Mouse (Mus musculus) intestine, postnatal 0 days (tissue): Measurements from ENCODE around the gene Arhgap8. TPM values are rescaled to one million over a fixed set of nuclear protein-coding genes. Genes with fewer than 3 reads are reported as not detected.

Experiments
- ATAC-seq: fragments of 200-750 bp; cut with Nextera tagmentation; 2 replicates; pipeline ENCODE4 v1.8.0; 2017; ENCODE audit warnings: mild to moderate bottlenecking, moderate TSS enrichment, moderate library complexity
- H3K27ac ChIP-seq: fragments of 300-500 bp; sonication (generic); 2 replicates; pipeline ENCODE4 v1.5.1; 2014; ENCODE audit warnings: mild to moderate bottlenecking, low read depth, low read length, moderate library complexity
- H3K27me3 ChIP-seq: fragments of 300-500 bp; sonication (generic); replicated peaks from 2 replicates; pipeline ENCODE4 v1.6.1; 2014; ENCODE audit warnings: low read length, mixed read lengths; ENCODE audit not compliant: control insufficient read depth, insufficient read depth
- H3K36me3 ChIP-seq: fragments of 300-500 bp; sonication (generic); 2 replicates; pipeline ENCODE4 v1.6.1; 2014; ENCODE audit warnings: mild to moderate bottlenecking, moderate library complexity; ENCODE audit not compliant: control insufficient read depth, insufficient read depth
- H3K4me1 ChIP-seq: fragments of 300-500 bp; sonication (generic); replicated peaks from 2 replicates; pipeline ENCODE4 v1.6.1; 2014; ENCODE audit warnings: antibody characterized with exemption, low read length, mixed read lengths; ENCODE audit not compliant: control insufficient read depth, insufficient read depth
- H3K4me2 ChIP-seq: fragments of 300-500 bp; sonication (generic); replicated peaks from 2 replicates; pipeline ENCODE4 v1.6.1; 2014; ENCODE audit warnings: low read depth, mild to moderate bottlenecking, moderate library complexity
- H3K4me3 ChIP-seq: fragments of 300-500 bp; sonication (generic); 2 replicates; pipeline ENCODE4 v1.5.1; 2014; ENCODE audit warnings: low read depth, low read length
- H3K9ac ChIP-seq: fragments of 300-500 bp; sonication (generic); 2 replicates; pipeline ENCODE4 v1.6.1; 2014; ENCODE audit warnings: mild to moderate bottlenecking, low read depth, low read length
- H3K9me3 ChIP-seq: fragments of 300-500 bp; sonication (generic); 2 replicates; pipeline ENCODE4 v1.6.1; 2016; ENCODE audit warnings: mixed run types; ENCODE audit not compliant: control insufficient read depth
- CTCF ChIP-seq: sonication (generic); IDR thresholded peaks from 2 replicates; pipeline ENCODE4 v1.5.1; 2016; ENCODE audit warnings: low read depth, mild to moderate bottlenecking, control low read depth, antibody characterized with exemption, moderate library complexity
- WGBS: fragments of 180-500 bp; shearing (Covaris S2); extraction: QIAGEN DNeasy Blood & Tissue Kit; methylation state at CpG from one replicate; pipeline ENCODE4 v1.1.7; 2014; 5-methylcytosine and 5-hydroxymethylcytosine counted together
- polyA plus RNA-seq: library from polyadenylated mRNA; unstranded; fragments of >200 nt; fragmentation: Nextera tagmentation; extraction: Ambion mirVana; gene quantifications from 2 replicates; pipeline ENCODE4 v1.2.1, GENCODE M21; 2015

Gene Arhgap8
- polyA plus RNA-seq, 1 experiment from 2014 or later = 10.6 TPM

DNA sequence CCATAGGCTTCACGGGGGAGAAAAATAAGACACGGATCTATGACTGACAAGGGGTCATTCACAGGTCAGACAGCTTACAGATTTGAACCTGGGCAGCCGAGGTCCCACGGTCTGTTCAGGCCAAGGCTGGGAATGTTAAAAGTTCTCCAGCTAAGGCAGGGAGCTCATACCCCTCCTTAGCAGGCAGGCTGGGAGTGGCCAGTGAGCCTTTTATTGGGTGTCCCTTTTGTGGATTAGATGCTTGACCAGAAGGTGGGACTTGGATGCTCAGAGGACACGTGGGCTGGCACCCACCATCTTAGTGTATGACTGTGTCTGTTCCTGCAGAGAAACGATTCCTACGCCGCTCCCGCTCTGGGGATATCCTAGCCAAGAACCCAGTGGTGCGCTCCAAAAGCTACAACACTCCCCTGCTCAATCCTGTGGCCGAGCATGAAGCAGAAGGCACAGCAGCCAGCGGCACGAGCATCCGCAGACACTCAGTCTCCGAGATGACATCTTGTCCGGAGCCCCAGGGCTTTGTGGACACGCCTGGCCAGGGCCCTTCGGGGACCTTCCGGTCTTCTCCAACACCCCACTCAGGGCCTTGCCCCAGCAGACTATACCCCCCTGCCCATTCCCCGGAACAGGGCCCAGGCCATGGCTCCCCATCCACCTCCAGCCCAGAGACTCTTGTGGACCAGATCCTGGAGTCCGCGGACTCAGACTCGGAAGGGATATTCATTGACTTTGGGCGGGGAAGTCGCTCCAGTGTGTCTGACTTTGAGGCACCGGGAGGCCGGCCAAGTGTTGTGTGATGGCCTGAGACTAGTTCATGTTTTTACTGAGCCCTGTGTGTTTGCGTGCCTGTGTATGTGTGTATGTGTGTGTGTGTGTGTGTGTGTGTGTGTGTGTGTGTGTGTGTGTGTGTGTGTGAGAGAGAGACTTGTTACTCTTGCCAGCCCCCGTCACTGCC is 17.2 kb upstream of the Arhgap8 start:
- no peak for ATAC-seq
- H3K27me3 ChIP-seq = no peaks in the 10 kb centered on the region
- H3K9me3 ChIP-seq = no peaks in the 10 kb centered on the region
- no peak overlapping the region for H3K9ac ChIP-seq
- no peak overlapping the region for H3K4me3 ChIP-seq
- H3K4me1 ChIP-seq = 0 out of 2 replicates have a peak, but pooled peaks cover 2% of the 10 kb centered on the region
- TF ChIP-seq CTCF = no peak
- no peak overlapping the region for H3K27ac ChIP-seq
- 84% methylated on average over 29 of the region's 29 CpGs for WGBS
- H3K36me3 ChIP-seq = peaks cover 59% of the 10 kb centered on the region
- no peak overlapping the region for H3K4me2 ChIP-seq

DNA sequence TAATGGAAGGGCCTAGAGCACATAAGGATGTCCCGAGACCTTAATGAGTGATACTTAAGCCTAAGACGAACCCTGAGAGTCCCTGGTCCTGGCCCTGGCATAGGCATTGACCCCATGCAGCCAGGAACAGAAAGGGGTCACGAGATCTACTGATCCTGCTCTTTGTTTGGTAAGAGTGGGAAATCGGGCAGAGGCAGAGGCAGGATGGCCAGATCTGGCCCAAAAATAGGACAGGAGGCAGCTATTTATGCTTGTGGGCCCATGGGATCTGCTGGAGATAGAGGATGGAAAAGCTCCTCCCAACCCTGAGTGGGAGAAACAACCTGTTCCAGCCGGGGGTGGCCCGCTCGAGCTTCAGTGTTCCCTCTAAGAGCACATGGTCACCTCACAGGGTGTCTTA is 15.9 kb upstream of the Arhgap8 start:
- WGBS = 84% methylated on average over 7 of the region's 7 CpGs
- Histone ChIP-seq H3K9ac (no peak overlapping the region), H3K27me3 (no peaks in the 10 kb centered on the region), H3K4me1 (no peaks in the 10 kb centered on the region), H3K4me3 (no peak overlapping the region), H3K4me2 (no peak overlapping the region), H3K36me3 (peaks cover 52% of the 10 kb centered on the region), H3K27ac (no peak overlapping the region), H3K9me3 (no peaks in the 10 kb centered on the region)
- no peak for ATAC-seq
- no peak for TF ChIP-seq CTCF

DNA sequence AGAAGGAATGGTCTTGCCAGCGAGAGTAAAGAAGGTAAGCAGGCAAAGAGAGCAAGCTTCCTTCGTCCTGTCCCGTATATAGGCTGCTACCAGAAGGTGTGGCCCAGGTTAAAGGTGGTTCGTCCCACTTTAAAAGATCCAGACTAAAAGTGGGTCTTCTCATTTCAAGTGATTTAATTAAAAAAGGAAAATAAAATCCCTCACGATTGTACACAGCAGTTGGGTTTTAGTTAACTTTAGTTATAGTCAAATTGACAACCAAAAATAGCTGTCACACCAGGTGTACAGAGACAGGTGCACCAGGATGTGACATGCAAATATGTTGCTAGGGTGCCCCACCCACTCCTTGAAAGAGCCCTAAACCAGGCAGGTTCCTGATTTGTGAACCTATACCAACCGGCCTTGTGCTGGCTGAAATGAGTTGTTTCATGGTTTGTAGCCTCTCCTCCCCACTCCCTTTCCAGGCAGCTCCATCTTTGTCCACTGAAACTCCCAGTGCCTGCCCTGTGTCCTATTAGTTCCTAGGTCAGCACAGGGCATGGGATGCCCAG is 14.4 kb upstream of the Arhgap8 start:
- peak overlapping the region; percentile 3; the same call in 1 of the 2 replicates for H3K27ac ChIP-seq
- TF ChIP-seq CTCF = no peak
- no peak overlapping the region for H3K9ac ChIP-seq
- H3K4me2 ChIP-seq = no peak overlapping the region
- no peaks in the 10 kb centered on the region for H3K4me1 ChIP-seq
- H3K4me3 ChIP-seq = no peak overlapping the region
- H3K9me3 ChIP-seq = no peaks in the 10 kb centered on the region
- H3K36me3 ChIP-seq = peaks cover 41% of the 10 kb centered on the region
- ATAC-seq = peak; percentile 62
- H3K27me3 ChIP-seq = no peaks in the 10 kb centered on the region
- WGBS = 54% methylated on average over 6 of the region's 6 CpGs

DNA sequence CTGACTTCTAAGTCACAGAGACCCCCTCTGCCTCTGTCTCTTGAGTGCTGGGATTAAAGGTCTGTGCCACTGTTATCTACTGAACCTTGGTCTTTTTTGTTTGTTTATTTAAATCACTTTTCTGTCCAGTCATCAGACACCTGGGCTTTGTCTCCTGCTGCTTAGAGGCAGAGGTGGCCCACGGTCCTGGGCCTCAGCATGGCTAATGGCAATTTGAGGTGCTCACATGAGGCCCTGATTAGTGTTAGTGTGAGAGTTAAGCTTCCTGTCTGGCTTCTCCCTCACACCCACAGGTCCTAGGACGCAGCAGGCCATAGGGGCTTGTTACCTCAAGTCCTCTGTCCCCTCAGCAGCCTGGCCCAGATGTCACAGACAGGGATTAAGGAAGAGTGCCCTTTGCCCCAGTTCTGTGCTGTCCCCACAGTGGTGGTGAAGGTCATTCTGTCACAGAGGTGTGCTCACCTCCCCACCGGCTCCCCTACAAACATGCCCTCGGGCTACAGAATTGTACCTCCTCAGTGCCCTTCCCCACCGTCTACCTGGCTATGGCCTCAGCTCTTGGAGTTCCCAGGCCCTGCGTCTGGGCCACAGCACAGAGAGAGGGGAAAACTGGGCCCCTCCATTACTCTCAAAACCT is 12.8 kb upstream of the Arhgap8 start:
- Histone ChIP-seq H3K4me2 (no peak overlapping the region), H3K4me1 (no peaks in the 10 kb centered on the region), H3K9me3 (no peaks in the 10 kb centered on the region), H3K36me3 (peaks cover 24% of the 10 kb centered on the region), H3K27ac (peak overlapping the region; percentile 60), H3K9ac (0 out of 2 replicates have a peak overlapping the region, but pooled peaks have one; percentile 3), H3K27me3 (no peaks in the 10 kb centered on the region), H3K4me3 (no peak overlapping the region)
- ATAC-seq = peak; percentile 50
- WGBS = 27% methylated on average over 6 of the region's 6 CpGs
- no peak for TF ChIP-seq CTCF

DNA sequence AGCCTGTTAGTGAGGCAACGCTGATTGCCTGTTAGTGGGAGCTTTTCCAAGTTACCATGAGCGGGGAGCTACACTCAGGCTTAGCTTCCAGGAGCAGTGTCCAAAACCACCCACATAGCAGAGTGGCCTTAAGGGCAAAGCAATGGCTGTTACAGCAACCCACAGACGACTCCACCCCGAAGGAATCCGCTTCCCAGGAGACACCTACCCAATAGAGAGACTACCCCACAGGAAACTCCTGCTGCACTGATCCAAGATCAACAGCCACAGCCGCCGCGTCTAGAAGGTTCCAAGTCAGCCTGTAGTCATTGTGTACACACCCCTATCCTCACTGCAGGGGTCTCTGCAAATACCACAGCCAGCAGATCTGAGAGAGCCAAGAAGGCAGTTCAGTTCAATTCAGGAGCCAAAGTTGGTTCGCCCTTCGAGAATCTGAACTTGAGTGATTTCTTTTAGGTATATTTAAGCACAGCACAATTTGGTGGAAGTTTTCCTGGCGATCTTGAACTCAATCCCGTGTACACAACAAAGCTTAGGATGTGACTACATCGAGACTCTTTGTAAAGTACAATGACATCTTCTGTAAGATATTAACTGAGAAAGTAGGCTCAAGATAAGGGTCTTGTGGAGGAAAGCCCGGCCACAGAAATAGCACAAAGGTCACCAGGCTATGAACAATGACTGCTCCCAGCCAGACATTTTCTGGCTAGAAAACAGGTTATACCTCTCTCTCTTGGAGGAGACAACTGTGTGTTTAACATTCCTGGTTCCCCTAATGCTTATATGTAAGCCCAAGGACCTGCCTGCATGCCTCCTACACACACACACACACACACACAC is 7.1 kb upstream of the Arhgap8 start:
- no peak for TF ChIP-seq CTCF
- peak; percentile 44 for ATAC-seq
- no peaks in the 10 kb centered on the region for H3K9me3 ChIP-seq
- H3K4me2 ChIP-seq = peak overlapping the region; percentile 0; the same call in 1 of the 2 replicates
- no peak overlapping the region for H3K4me3 ChIP-seq
- no peaks in the 10 kb centered on the region for H3K27me3 ChIP-seq
- peaks cover 6% of the 10 kb centered on the region; the same call in 1 of the 2 replicates for H3K4me1 ChIP-seq
- no peaks in the 10 kb centered on the region for H3K36me3 ChIP-seq
- no peak overlapping the region for H3K9ac ChIP-seq
- WGBS = 29% methylated on average over 14 of the region's 14 CpGs
- H3K27ac ChIP-seq = peak overlapping the region; percentile 74
